Mouse (Mus musculus) adrenal gland, adult (tissue): ENCODE results near the gene Ube2v1.

Experiments
- DNase-seq, 2 experiments: peaks; one replicate each; pipeline ENCODE4 v3.0.0; 2022 to 2023; ENCODE audit warnings: low spot score in 1 of 2; ENCODE audit not compliant: inconsistent age in 2 of 2

Ube2v1 gene

GRCm38 (mm10) chr2:167595761-167596171 is 36.1 kb downstream of the Ube2v1 start:
- DNase-seq, result no peak

GRCm38 (mm10) chr2:167594444-167594934 is 37.4 kb downstream of the Ube2v1 start:
- peak; percentile 85 to 91 for DNase-seq

- no peak for DNase-seq
Observed at GRCm38 (mm10) chr2:167593551-167594250, 38.2 kb downstream of the Ube2v1 start.

- DNase-seq, result peak; percentile 65 to 82
Observed at GRCm38 (mm10) chr2:167588774-167589577, 42.9 kb downstream of the Ube2v1 start.

- DNase-seq, result no peak
Observed at GRCm38 (mm10) chr2:167586976-167587375, 44.9 kb downstream of the Ube2v1 start.

GRCm38 (mm10) chr2:167586041-167586440 is 45.9 kb downstream of the Ube2v1 start:
- DNase-seq, result peak; percentile 59 to 80

- no peak for DNase-seq
Observed at GRCm38 (mm10) chr2:167585273-167585672, 46.6 kb downstream of the Ube2v1 start.

- no peak for DNase-seq
Observed at GRCm38 (mm10) chr2:167583161-167583952, 48.5 kb downstream of the Ube2v1 start.

- DNase-seq, result no peak
Observed at GRCm38 (mm10) chr2:167578521-167578920, 53.4 kb downstream of the Ube2v1 start.

GRCm38 (mm10) chr2:167577186-167577785 is 54.6 kb downstream of the Ube2v1 start:
- DNase-seq, result peak in 1 of 2 experiments; percentile 34

- peak in 1 of 2 experiments; percentile 15 for DNase-seq
Observed at GRCm38 (mm10) chr2:167576121-167576620, 55.7 kb downstream of the Ube2v1 start.

GRCm38 (mm10) chr2:167575581-167575980 is 56.3 kb downstream of the Ube2v1 start:
- DNase-seq, result peak in 1 of 2 experiments; percentile 6

GRCm38 (mm10) chr2:167574814-167575213 is 57.1 kb downstream of the Ube2v1 start:
- peak; percentile 75 to 84 for DNase-seq

- DNase-seq, result no peak
Observed at GRCm38 (mm10) chr2:167571442-167572220, 60.3 kb downstream of the Ube2v1 start.

- DNase-seq, result peak; percentile 48 to 79
Observed at GRCm38 (mm10) chr2:167570815-167571214, 61.1 kb downstream of the Ube2v1 start.

- DNase-seq, result peak; percentile 89 to 96
Observed at GRCm38 (mm10) chr2:167569934-167570651, 61.8 kb downstream of the Ube2v1 start.

GRCm38 (mm10) chr2:167568112-167568511 is 63.8 kb downstream of the Ube2v1 start:
- DNase-seq, result no peak

GRCm38 (mm10) chr2:167565682-167566081 is 66.2 kb downstream of the Ube2v1 start:
- DNase-seq, result peak in 1 of 2 experiments; percentile 69

GRCm38 (mm10) chr2:167565312-167565656 is 66.6 kb downstream of the Ube2v1 start:
- no peak for DNase-seq
